Mouse (Mus musculus): ENCODE measurements around the gene Gm19345. TPM values are rescaled to one million over a fixed set of nuclear protein-coding genes. Genes with fewer than 3 reads are reported as not detected.
A peak's percentile ranks its signal among the peaks of the same experiment; 100 is the strongest.

Gm19345 gene
- polyA plus RNA-seq, 3 experiments from 2014 or later, result not detected

DNA sequence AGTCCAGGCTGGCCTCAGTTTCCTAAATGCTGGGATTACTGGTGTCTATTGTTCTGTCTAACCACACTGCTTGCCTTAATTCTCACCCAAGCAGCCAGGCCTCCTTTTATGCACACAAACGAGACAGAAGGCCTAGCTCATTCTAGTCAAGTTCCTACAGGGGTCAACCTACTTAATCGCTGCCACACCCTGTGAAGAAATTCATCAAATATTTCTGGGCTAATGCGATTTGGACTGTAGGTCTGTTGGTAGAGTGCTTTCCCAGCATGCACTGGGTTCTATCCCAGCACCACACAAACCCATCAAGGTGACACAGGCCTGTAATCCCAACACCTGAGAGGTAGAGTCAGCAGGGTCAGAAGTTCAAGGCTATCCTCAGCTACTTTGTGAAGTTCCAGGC lies 22.1 kb upstream of the Gm19345 start:
- no peak for ATAC-seq

DNA sequence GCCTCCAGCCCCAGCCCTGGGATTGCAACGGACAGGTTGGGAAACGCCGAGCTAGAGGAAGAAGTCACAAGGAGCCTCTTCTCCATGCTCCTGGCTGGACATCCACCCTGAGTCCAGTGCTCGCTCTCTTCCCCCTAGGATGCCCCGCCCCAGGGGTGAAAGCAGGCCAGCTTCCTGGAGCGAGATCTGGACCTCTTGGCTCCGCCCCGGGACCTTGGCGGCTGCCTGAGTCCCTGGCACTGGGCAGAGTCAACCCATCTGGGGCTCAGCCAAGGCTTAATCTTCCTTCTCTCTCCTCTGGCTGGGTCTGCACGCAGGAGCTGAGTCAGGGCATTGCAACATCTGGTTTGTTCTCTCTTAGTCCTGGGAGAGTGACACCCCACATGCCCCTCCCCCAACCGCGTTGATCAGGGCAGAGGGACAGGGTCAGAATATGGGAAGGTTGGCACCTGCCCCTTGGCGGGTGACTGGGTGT lies 21.1 kb upstream of the Gm19345 start:
- ATAC-seq, result no peak

DNA sequence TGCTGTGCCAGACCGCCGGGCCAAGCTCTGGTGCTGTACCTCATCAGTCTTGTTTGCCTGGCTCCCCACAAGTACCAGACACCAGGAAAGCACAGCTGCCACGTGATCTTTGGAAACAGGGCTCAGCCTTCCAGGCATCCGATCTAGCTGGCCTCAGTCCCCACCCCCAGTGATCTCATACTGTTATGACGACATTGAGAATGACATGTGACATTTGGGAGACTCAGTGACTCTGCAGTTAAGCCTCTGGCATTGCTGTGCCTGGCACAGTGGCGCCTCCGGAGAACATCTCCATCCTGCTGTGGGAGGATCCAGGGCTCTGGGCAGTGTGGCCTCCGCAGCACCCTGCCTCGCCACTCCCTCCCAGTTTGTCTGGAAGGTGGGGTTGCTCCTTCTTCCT lies 20.0 kb upstream of the Gm19345 start:
- ATAC-seq, result no peak

DNA sequence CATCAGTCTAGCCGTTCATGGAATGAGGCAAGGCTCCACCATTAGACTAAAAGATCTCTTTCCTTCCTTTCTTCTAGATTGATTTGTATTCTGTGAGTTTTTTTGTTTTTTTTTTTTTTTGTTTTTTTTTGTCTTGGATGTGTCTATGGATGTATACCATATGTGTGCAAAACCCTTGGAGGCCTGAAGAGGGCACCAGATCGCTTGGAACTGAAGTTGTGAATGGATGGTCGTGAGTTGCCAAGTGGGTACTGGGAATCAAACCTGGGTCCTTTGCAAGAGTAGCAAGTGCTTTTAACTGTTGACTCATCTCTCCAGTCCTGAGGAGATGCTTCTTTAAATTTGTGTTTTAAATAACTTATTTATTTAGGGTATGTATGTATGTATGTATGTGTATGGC lies 17.7 kb upstream of the Gm19345 start:
- ATAC-seq, result no peak

DNA sequence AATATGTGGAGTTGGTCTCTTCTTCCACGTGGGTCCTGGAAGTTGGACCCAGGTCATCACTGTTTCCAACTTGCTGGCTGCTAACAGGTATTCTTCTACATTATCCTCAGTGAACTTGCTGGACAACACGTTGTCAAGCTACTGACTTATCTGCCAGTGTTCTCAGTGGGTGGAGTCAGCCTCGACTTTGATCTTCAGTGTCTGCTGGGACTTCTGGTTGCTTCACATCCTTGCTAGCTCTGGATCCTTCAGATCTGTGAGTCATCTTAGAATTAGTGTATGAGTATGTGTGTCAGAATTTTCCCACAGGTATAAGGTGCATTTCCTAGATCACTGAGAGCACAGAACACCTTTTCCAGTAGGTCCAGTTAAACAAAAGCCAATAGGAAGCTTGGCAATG lies 15.0 kb upstream of the Gm19345 start:
- peak; percentile 65 for ATAC-seq

DNA sequence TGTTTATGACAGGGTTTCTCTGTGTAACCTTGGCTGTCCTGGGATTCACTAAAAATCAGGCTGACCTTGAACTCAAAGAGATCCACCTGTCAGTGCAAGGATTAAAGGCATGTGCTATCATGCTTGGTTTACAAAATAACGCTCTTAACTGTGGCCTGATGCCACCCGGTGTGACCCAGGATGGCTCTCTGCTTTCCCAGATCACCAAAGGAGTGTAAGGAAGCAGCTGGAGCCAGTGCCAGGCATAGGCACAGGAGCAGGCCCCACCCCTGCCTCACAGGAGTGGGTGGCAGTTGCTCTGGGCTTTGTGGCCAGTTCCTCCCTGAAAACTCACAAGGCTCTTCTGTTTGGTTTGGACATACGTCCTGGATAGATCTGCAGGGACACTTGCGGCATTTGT lies 11.4 kb upstream of the Gm19345 start:
- no peak for ATAC-seq

DNA sequence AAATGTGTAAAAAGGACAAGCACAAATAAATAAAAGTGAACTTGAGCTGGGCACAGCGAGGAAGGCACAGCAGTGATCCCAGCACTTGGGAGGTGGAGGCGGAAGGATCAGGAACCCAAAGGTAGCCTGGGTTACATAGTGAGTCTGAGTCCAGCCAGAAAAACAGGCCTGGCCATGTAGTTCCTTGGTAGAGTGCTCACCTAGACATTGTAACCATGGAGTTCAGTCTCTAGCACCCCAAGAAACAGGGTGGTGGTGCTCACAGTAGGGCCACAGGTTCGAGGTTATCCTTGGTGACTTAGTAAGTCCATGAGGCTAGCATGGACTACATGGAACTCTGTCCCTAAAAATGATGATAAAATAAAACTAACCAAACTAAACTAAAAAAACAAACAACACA lies 10.9 kb upstream of the Gm19345 start:
- ATAC-seq, result no peak

DNA sequence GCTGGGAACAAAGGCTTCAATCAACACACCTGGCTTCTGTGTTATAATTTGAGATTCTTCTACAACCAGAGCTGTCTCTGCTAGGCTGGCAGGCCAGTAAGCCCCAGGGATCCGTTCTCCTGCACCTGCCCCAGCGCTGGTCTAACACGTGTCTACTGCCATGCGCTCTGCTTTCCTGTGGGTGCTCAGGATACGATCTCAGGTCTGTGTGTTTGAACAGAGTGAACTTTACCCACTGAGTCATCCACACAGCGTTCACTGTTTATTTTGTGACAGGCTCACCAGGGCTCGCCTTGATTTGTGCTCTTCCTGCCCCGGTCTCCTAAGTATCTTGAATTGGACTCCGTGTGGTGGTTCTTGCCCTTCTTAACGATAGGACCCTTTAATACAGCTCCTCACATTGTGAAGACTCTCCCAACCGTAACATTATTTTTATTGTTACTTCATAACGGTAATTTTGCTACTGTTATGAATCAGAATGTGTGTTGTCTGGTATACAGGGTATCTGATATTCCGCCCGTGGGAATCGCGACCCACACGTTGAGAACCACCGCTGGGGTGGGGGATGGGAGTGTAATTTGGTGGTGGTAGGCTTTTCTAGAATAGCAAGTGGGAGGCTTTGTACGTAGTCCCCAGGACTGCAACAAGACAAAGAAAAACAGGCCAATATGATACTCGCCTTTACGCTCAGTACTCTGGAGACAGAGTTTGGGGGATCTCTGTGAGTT lies 10.0 kb upstream of the Gm19345 start:
- ATAC-seq, result no peak

DNA sequence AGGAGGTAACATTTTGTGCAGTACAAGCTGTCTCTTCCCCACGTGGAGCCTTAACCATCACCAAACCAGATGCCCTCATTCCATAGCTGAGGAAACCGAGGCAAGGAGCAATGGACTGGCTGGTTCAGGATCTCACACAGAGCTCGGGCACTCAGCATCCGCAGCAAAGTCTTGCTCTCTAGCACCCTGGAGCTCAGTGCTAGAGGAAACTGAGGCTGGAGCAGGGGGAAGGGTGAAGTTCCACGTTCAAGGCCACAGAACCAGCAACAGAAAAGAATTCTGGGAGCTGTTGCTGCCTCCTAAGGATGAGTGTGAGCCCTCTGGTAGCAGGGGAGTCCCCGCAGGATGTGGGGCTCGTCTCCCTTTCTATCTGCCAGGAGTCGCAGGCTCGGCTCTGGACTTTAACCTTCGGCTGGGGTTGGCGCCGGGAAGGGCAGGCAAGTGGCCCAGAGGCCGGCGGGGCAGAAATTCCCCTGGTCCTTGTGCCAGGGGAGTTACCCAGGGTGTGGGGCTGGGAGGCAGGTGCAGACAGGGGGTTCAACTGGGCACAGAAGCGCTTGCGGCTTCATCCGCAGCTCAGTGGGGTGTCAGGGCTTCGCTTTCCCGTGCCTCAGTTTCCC lies 8.8 kb upstream of the Gm19345 start:
- ATAC-seq, result no peak

DNA sequence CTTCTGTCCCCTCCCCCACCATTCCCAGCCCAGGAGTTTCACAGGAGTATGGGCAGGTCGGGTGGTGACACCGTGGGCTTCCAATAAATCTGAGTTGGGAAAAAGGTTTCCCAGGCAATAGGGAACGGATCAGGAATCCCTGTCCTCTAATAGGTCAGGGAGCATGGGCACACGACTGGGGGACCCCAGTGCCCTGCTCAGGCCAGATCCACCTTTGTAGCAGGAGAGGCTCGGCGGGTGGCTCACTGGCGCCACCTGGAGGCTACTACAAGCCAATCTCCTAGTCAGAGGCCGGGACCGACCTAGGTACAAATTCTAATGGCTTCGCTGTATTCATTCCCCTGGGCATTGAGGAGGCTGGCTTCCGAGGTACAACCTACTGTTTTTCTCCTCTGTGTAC lies 8.2 kb upstream of the Gm19345 start:
- peak; percentile 68 for ATAC-seq

DNA sequence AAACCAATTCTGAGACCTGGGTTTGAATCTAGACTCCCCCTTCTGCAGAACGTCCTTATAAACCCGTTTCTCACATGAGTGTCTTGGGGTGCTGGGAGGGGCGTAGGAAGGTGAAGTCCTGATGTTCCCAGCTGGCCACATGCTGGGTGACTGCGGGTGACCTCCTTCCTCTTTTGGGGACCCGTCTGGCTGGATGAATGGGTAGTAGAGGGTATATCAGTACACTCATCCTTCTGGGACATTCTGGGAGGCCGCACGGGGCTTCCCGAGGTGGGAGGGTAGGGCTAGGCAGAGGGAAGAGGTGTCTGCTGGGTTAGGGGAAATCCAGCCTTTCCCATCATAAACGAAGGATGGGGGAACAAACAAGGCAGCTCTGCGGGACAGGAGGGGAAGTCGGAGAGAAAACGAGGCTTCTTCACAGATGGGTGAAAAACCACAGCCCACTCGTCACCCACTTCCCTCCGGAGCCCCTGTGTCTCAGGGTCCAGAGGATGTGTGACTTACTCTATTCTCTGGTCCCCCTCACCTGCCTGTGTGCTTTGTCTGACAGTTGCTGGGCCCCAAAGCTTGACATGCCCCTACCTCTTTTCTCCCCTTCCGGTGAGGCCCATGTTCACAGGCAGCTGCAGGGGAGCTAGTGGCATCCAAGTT lies 7.2 kb upstream of the Gm19345 start:
- peak; percentile 62 for ATAC-seq

DNA sequence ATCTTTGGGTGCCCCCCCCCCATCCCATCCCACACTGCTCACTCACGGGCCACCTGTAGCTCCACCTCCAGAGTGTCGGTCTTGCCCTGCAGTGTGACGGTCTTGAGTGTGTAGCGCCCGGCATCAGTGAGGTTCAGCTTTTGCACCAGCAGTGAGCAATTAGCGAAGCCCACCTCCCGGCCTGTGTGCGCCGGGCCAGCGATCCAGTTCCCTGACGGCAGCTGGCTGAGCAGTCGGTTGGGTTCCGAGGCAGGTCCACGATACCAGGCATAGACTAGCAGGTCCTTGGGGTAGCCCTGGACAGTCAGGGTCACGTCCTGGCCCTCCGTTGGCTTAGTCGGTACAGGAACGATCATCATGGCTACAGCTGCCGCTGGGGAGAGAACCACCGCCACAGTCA lies 1.7 kb downstream of the Gm19345 start:
- no peak for ATAC-seq

DNA sequence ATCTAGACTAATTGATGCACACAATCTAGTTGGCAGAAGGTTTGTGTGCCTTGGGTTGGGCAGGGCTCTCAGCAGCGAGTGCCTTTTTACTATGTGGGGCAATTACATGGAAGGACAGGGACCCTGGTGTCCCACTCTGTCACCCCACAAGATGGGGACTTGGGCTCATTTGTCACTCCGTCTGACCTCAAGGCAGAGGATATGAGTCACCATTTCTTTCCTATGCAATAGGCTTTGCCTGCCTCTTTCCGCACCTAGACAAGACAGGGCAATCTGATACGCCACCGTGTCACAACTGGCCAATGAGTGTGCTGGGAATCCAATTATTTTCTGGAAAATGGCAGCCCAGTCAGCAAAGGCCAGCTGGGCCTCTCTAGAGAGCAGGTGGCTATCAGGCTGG lies 3.9 kb downstream of the Gm19345 start:
- peak; percentile 64 for ATAC-seq

DNA sequence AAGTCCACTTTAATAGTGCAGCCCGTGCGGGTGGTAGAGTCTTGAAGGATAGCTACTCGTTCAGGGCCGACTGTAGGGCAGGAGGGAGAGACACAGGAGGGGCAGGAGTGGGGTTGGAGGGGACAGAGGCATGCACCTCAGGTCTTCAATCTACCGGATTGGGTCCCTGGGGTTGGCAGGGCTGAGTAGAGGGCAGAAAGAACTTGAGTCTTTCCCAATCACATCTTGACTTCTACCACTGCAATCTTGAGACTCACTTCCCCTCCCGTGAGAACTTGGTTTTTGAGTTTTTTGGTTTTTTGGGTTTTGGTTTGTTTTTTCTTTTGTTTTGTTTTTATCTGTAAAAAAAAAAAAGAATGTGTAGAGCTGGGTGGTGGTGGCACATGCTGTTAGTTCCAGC lies 4.5 kb downstream of the Gm19345 start:
- no peak for ATAC-seq

DNA sequence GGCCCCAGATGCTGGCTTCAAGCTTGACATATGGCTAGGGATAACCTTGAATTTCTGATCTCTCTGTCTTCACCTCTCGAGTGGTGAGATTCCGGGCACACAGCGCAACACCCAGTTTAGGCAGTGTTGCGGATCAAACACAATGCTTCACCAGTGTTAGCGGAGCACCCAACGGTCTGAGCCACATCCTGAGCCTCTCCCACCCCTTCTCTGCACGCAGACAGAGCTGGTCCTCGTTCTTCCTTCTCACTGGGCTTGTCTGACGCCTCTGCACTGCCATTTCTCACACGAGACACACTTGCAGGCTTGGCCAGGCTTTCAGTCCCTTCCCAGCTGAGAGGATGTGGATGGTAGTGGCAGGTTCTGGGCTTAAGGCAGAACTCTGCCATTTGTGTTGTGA lies 7.9 kb downstream of the Gm19345 start:
- no peak for ATAC-seq

DNA sequence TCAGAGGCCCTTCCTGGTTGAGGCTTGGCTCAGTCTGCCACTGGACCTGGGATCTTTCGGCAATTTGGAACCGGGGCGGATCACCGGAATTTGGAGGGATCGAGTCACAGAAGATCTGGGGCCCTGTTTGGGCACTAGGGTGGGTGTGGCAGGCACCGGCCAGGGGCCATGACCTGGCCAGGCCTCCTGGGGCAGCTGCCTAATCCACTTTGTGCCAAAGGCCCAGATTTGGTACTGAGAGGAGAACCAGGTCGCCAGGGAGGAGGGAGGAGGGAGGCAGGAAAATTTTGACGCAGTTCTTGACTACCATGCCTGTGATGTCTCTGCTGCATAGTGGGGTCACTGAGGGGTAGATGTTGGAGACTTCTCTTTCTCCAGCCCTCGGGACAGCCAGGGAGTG lies 9.4 kb downstream of the Gm19345 start, which contains the start of gene Ceacam16:
Gene Ceacam16, minus strand, starts transcription at position 101 of the 400 bp plus-strand sequence.
- no peak for ATAC-seq

DNA sequence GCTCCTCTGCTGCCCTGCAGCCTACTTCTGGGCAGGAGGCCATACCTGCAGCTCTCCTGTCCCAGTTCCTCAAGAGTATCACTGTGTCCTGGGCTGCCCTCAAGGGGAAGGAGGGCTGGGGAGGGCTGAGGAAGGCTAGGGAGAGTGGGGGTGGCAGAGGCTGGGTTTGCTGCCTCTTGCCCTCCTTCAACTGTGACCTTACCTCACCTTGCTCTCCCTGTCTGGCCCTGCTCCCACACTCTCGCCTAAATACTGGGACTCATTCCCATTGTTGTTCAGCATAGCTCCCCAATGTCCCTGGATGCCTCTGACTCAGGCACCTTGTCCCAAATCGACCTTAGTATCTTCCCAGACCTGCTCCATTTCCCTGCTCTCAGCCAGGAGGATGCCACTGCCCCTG lies 12.4 kb downstream of the Gm19345 start:
- ATAC-seq, result no peak

DNA sequence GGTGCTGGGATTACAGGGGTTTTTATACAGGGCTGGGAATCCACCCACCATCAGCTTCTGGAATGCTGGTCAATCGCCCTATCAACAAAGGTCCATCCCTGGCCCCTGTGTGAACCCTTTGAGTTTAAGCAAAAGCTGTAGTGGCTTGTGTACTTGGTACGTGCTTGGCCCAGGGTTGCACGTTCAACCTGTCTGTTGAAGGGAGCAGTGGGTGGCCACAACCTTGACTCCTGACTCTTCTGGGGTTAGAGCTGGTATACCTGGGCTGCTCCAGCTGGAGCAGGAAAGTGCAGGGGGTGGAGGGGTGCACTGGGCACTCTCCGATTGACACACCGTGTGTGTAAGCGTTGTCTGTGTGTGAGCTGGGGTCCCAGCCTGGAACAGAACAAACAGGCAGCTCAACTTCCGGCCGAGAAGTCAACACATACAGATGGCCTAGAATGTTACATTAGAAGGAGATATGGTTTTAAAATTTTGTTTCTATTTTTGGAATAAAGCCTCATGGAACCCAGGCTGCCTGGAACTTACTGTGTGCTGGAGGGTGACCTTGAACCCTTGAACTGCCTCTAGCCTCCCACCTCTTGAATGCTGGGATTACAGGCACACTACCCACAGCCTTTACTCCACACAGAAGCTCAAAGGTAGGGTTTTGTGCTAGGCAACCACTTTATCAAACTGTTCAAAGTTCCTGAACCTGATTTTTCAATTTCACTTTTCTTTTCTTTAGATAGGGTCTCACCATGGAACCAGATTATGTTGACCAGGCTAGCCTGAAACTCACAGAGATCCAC lies 13.6 kb downstream of the Gm19345 start:
- no peak for ATAC-seq

DNA sequence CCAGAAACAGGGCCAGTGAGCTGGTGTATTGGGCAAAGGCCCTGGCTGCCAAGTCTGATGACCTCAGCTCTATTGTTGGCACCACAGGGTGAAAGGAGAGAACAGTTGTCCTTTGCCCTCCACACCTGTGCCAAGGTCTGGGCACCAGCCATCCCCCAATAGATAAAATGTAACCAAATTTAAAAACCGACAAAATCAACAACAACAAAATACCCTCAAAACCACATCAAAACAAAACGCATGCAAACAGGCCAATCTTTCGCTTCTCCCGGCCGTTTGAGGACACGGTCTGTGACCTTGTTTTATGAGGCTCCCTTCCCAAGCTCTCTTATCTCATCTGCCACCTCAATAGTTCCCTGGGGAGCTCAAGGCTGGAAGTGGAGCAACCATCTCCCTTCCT lies 14.7 kb downstream of the Gm19345 start:
- ATAC-seq, result no peak

DNA sequence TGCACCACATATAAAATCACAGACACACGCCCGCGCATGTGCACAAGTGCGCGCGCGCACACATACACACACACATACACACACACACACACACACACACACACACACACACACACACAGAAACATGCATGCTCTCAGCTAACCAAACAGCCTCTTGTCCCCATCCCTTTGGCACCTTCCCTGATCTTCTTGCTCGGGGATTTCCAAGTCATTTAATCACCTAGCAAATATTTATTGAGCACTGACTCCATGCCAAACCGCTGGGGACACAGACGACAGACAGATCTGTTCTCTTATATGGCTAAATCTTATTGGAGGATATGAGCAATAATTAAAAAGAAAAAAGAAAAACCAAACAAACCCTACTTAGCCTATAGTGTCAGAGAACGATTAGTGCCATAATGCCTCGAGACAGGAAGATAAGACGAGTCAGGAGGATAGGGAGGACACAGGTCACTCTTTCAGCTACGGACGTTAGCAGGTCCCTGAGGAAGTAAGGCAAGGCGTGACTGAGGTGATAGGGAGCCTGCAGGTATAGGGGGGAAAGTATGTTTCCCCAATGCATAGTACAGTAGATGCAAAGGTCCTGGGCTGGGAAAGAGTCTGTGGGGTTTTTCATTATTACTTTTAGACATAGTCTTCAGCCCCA lies 16.1 kb downstream of the Gm19345 start:
- no peak for ATAC-seq

DNA sequence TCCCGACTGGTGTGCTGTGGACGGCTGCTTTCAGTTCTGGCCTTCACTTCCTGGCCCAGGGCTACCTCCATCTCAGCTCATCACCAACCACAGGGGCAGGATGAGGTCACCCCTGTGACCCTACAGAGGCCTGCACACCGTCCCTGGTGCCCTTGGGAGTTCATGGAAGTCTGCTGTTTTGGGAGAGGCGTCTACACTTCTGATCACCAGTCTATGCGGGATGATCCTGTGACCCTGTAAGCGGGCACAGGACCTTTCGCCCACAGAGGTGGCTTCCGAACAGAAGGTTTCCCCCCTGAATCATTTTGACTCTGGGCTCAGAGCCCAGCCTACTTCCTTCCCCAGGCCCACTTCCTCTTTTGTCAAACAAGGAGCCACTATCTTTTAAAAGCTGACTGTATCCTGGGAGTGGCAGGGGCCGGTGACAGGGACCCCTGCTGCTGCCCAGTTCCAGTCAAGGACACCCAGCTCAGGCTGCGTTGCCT lies 19.4 kb downstream of the Gm19345 start:
- peak; percentile 70 for ATAC-seq

DNA sequence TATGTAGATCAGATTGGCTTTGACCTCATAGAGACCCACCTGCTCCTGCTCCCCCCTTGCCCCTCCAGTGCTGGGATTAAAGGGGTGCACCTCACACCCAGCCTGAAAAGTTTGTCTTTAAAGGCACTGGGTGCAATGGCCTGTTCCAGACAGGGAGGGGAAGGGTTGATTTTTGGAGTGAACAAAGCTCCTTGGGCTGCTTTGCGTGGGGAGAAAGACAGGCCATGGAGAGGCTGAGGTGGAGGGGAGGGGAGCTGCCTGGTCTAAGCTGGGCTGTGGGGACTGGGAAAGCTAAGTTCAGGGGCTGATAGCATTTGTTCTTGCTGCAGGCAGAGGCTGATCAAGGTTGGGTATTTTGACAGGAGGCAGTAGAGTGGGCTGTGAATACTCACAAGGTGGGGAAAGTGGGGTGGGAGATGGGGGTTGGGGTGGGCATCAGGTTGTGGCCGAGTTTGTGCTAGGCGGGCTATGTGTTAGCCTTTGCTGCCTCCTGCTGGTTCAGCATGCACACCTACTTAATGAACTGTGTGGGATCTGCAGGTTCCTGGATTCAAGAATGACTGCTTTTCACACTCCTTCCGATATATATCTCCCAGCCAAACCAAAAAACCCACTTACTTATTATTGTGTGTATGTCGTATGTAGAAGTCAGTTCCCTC lies 20.3 kb downstream of the Gm19345 start:
- ATAC-seq, result no peak
